Mouse (Mus musculus): ENCODE data around the gene Itga2b.
A peak's percentile ranks its signal among the peaks of the same experiment; 100 is the strongest.

The Itga2b gene

DNA sequence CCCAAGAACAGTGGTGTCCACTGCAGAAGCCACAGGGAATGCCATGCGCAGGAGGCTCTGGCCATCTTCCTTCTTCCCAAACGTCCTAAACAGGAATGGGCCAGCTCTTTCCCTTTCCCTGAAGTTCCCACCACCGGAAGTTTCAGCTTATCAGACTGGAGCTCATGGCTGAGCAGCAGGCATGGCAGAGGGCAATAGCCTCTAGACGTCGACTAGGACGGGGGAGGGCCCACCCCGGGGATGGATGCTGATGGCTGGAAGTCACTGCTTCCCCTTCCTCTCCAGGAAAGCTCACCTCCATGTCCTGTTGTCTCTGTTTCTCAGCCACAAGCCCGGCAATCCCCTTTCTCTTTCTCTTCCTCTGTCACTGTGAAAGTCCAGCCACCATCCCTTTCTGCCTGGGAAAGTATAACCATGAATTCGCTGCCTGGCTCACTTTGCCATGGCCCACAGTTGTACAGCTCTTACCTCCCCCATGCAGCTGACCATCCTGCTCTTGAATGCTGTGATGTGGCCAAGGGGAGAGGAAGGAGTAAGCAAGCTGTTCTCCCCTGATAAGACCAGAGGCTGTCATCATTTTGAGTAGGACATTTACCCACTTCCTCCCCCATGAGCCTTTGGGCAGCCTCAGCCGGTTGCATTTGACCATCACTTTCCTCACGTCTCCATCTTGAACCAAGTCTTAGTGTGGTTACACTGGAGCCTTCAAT, at the start of gene Itga2b:
Gene Itga2b (minus strand): TSS at position 475 of the 710 bp plus-strand sequence.
- DNase-seq = no peak

DNA sequence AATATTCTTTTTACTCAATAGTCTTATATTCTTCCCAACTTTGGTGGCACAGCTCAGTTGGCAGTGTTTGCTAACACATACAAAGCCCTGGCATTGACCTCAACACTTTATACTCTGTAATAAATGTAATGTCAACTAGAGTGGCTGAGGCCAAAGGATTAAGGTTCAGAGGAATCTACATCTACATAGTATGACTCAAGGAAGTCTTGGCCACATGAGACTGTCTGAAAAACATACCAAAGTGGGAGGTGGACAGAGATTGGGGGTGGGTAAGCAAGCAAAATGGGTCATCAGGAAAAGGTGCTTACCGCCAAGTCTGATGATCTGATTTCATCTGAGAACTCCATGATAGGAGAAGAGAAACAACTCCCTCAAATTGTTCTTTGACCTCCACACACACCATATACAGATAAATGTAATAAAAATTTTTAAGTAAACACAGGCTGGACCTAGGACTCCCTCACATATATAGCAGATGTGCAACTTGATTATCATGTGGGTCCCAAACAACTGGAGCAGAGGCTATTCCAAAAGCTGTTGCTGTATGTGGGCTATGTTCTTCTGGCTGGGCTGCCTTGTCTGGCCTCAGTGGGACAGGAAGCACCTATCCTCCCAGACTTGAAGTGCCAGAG, 45.0 kb upstream of the Itga2b start:
- no peak for DNase-seq

DNA sequence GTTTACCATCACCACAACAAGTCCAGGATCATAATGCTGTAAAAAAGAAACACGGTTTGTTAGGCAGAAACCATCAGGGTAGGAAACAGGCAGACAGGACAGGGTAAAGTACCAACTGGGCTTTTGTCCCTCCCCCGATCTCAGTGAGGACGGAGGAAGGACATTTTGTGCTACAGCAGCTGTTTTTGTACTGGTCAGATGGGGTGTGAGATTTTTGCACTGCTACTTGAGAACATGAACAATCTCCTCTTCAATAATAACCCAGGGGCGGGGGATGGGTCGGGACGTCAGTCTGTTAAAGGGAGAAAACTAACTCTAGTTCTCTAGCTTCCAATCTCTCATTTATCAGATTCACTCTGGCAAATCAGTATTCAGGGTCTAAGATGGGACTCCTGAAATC, 40.3 kb upstream of the Itga2b start:
- DNase-seq = peak in 1 of 2 experiments; percentile 7

DNA sequence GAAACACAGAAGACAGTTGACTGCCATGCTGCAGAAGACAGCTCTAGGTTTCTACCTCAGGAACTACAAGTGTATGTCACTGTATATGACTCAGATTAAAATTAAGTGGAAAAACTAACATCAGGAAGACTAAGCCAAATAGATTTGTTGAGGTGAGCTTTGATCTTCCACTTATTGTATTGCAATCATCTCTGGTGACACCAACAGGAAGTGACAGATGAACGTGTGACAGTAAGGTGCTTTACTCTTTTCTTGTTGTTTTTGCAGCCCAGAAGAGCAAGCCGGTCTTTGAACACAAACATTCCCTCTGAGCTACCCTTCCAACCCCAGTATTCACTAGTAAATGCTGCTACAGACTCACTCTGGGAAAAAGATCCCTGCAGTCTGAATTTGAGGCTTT, 26.8 kb upstream of the Itga2b start:
- DNase-seq = no peak

DNA sequence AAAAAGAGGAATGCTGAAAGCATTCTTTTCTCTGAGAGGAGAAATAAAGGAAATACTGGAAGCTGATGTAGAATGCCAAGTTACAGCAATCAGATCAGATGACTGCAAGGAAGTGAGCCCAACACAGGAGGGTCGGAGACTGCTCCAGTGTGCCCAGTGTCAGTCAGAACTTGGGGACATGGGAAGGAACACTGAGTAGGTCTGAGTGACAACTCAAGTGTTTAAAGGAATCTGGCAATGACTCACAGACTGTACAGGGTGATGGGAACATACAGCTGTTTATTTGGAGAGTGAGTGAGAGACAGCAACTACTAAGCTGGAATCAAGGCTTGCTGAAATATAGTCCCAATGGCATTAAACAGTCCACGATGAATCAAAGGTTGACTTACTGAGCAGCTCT, 26.3 kb upstream of the Itga2b start:
- no peak for DNase-seq

DNA sequence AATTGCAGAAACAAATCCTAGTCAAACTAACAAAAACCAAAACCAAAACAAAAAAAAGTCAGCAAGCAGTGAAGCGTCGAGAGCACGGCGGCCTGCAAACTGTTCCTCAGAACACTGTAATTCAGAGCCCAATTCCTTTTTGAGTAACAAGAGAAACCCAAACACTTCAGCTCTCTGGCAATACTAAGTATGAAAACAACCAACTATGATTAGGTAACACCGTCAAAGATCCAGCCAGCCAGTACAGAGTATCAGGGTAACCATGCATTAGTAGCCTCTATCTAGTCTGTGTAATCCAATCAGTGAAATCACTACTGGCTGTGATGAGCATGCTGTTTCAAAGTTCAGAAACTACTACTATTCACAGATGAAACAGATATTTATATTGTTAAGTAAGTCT, 25.8 kb upstream of the Itga2b start:
- DNase-seq = no peak

DNA sequence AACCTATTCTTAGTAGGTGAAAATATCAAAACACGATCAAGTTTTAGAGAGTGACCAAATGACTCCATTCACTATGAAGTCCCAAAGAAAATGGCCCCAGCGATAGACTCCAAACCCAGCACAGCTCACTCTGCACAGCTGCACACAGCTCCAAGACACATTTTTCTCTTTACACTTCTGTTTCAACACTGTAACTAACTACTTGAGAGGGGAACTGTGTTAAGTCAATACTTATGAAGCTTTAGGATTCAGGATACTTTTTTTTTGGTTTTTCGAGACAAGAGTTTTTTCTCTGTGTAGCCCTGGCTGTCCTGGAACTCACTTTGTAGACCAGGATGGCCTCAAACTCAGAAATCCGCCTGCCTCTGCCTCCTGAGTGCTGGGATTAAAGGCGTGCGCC, 25.2 kb upstream of the Itga2b start:
- DNase-seq = no peak

DNA sequence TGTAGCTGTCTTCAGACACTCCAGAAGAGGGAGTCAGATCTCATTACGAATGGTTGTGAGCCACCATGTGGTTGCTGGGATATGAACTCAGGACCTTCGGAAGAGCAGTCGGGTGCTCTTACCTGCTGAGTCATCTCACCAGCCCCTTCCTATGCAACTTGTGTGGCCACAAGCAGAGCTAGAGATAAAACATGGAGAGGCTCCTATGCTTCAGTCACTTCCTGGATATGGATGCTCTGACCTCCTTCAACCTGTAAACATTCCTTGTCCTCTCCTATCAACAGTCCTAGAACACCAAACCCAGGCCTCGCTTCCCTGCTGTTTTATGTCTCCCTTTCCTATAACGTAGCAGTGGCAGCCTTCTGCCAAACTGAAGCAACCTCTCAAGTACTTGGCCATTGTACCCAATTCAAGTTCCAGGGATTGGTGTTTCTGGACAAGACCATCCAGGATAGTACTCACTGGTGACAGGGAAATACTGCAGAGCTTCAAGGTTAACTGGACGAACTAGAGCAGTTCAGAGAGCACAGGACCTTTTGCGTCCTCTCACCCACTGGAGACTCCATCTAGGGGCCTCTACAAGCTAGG, 24.2 kb upstream of the Itga2b start:
- DNase-seq = no peak

DNA sequence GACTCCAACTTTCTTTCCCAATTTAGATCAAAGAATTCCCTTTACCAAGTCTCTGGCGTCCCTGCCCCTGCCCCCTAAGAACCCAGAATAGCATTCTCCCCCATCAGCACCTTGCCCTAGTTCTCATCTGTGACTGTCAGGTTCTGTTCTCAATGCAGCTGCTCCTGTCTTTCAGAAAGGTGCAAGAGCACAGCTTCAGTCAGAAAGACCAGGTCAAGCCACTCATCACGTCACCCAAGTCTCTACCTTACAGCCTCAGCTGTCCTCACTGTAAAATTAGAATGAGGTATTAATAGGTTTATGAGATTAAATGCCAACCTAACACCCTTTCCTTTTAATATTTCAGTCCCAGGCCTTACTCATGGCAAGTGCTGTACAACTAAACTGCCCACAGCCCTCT, 23.3 kb upstream of the Itga2b start:
- no peak for DNase-seq

DNA sequence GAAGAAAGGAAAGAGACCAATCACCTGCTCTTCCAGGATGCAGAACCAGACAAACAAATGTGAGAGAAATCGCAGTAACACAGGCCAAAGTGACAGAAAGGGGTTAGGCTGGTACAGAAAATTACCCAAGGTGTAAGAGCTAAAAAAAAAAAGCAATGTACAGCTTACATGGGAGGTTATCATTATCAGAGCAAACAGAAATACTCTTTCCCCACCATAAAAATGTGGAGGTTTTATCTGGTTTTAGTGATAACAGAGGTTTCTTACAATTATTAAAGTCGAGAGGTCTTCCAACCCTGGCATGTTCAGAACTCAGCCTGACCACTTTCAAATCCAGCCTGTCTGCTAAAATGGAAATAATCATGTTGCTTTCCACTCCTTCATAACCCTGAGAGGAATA, 18.0 kb upstream of the Itga2b start:
- no peak for DNase-seq

DNA sequence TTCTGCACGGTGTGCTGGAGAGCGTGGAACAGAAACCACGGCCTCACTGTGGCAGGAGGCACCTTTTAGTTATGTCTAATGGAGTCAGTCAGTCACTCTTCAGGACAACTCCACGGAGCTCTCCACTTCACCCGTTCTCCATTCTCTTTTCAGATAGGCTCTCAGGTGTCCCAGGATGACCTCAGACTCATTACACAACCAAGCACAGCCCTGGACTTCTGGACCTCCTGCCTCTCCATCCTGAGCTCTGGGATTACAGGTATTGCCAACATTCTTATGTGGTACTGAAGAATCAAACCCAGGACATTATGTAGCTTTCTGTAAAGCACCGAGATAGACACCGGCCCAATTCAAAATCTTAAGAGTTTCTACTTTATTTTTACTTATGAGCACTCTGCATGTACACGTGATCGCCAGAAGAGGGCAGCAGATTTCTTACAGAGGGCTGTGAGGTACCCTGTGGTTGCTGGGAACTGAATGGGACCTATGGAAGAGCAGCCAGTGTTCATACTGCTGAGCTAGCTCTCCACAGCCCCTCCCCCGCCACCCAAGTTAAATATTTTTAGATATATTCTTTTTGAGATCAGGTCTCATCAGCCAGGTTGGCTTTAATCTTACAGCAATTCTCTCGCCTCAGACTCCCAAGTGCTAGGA, 16.9 kb upstream of the Itga2b start:
- DNase-seq = peak; percentile 35 to 37

DNA sequence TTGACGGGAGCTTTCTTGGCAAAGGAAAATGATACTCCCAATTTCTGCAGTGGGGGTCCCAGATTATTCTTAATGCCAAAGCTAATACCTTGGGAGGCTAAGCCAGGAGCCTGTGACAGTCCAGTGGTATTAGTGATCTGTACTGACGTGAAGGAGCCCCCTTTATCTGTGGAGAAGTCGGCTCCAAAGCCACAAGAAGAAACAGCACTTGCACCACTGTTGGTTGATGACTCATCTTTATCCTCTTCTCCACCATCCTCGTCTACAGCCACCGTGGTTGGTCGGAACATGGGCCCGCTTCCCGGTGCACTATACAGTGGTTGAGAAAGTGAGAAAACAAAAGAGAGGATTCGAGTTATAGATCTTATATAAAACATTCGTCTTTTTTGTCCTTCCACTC, 11.9 kb upstream of the Itga2b start:
- DNase-seq = no peak

DNA sequence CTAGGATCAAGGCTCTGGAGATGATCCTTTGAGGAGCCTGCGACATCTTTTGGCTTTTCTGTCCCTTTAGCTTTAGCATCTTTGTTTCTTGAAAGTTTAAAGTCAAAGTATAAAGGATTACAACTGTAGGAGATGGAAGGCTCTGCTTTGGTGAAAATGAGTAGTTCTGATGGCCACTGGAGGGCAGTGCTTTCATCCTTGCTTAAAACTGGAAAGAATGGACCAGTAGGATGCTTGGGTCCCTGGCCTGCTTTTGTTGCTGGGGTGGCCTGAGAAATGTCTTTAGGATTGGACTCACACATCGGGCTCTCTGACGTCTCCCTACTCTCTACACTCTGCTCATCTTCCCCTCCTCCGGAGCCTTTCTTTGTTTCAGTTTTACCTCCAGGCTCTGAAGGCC, 11.0 kb upstream of the Itga2b start:
- DNase-seq = no peak

DNA sequence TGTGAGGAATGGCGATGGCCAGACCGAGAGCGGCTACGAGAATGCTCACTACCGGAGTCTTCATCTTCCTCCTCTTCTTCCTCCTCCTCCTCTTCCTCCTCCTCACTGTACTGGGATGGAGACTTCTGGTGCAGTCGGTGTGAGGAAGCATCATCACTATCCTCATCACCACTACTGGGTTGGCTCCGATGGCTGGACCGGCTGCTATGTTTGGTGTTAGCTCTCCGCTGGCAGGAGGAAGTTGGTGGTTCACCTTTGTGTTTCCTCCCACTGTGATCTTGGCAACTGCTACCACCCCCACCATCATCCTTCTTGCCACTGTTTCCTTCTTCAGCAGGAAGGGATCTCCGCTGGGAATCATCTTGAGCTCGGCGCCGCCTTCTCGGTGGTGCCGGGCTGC, 10.2 kb upstream of the Itga2b start:
- no peak for DNase-seq

DNA sequence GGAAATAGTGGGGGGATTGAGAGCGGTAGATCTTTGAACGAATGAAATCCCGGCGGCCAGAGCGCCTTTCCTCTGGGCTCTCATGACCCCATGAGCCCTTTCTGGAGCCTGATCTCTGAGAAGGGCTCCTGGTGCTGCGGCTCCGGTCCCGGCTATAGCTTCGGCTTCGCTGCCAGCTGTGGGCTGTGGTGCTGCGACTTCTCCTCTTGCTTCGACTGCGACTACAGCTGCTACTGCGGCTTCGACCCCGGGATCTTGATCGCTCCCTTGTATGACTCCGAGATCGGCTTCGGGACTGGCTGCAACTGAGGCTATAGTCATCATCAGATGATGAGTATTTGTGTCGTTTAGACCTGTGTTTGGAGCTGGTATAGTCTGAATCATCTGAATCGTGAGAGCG, 9.7 kb upstream of the Itga2b start:
- DNase-seq = no peak

DNA sequence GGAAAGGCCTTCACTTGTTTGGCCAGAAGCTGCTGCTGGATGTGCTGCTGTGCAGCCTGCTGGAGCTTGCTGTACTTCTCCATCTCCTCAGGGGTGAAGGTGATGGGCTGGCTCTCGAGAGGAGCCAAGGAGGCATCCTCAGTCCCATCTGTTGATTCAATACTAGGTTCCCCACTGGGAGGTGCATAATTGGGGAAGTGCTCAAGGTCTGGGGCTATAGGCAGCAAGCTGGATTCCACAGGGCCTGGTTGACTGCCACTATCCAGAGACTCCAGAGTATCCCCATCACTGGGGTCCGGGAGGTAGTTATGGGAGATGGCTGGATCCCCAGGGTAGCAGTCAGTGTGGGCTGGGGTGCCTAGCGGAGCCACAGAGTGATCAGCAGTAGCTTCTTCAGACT, 8.7 kb upstream of the Itga2b start:
- no peak for DNase-seq

DNA sequence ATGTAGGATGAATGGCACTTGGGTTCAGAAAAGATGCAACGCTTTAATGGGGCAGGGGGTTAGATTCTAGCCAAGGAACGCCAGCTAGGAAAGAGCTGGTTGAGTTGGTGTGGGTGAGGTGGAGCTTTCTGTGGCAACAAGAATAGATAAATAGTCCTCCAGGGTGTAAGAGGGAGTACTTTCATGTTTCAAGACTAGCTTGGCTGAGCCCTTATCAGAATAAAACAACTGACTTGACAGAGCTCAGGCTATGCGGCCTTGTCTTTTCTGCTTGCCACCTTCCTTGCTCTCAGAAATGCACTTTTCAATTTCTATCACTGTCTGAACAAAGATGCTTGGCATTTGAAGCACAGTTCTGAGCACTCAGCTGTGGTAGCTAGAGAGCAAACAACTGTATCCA, 5.1 kb upstream of the Itga2b start:
- DNase-seq = no peak

DNA sequence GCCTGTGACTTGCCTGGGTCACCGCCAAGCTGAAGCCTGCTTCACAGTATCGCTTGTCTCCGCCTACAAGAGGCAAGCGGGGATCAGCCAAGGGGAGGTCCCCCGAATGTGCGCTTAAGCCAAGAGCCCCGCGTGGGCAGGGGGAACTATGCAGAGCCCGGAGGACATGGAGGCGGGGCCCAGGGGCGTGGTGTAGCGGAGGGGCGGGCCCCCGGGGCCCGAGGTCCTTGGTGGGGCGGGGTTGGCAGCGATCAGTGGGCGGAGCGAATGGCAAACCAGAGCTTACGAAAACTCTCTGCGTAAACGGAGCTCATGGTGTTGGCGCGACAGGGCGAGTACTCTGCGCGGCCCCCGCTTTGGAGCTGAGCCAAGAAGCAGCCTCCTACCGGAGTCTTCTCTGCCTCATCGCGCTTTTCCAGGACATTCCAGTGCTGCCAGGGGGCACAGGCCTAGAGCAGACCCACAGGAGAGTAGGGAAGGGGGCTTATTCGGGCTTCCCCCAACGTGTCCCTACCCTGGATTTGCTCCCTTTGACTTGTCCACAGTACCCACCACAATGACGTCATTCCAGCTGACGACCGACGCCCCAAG, 2.8 kb downstream of the Itga2b start:
- DNase-seq = peak; percentile 96

DNA sequence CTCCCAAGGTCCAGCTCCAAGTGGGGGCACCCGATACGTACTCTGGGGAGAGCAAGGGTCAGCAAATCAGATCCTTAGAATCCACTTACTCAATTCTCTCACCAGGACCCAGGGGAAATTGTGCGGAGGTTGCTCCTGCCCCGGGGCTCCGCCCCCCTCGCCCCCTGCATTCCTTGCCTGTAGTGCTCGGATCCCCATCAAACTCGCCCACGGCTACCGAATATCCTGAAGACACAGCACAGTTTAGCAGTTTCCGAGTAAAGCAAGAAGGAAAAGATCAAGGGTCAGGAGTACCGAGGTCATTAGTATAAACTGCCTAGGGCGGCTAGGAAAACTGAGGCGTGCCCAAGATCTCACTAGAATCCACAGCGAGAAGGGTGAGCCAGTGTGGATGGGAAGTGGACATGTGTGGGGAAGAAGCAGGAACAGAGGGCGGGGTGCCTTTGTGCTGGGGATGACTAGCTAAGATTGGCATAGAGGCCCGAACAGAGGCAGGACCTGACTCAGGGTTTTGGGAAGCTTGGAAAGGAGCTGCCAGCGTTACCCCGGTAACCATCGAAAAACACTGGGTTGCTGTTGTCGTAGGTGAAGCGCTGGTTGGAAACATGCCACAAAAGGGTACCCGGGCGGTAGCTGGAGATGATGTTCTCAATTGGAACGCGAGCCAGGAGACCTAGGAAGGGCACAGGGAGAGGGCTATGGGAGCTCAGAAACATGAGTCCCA, 4.0 kb downstream of the Itga2b start:
- peak in 1 of 2 experiments; percentile 58 for DNase-seq

DNA sequence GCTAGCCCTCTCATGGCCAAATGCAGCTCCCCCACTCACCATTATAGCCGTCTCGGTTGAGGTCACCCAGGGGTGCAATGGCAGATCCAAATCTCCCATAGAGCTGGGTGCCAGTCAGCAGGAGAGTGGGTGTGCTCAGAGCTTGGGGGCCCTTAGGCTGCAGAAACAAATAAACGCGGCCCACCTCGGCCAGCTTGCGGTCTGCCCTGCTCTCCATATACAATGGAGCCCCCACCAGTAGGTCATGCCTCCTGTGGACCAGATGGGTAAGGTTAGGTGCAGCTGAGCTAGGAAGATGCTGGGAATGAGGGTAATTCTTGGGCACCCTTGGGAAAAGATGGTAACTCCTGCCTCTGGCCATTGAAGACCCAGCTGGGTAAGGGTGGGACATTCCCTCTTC, 5.0 kb downstream of the Itga2b start:
- no peak for DNase-seq

DNA sequence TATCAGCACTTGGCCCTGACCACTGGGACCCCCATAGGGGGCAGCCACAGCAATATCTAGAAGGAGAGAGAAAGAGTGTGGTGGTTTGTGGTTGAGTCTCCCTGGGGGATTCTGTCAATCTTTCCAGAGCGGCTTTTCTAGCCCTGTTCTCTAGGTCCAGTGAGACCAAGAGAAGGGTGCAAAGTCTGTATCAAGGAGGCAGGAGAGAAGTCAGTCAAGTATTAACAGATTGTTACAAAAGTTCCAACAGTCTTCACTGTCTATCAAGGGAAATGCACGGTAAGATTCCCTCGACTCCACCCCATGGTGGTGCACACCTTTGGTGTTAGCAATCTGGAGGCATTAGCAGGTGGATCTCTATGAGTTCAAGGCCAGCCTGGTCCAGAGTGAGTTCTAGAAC, 8.2 kb downstream of the Itga2b start:
- peak; percentile 54 to 70 for DNase-seq

DNA sequence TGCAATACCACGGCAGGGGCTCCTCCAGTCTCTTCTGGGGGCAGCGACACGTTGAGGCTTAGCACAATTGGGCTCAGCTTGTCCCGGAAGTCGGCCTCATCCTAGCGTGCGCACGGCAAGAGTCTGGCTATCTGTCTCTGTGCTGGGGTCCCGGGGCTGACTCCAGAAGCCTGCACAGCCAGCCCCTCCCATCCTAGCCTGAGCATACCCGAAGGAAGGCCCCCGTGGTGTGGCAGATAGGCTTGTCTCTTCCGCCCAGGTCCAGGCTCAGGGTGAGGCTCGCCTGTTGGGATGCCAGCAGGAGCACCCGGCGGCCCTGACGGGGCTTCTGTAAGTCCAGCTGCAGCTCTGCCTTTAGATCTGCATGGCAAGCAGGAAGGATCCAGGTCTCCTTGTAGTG, 9.4 kb downstream of the Itga2b start:
- DNase-seq = no peak
